Mouse (Mus musculus): Measurements from ENCODE around the gene Aspdh.

DNA sequence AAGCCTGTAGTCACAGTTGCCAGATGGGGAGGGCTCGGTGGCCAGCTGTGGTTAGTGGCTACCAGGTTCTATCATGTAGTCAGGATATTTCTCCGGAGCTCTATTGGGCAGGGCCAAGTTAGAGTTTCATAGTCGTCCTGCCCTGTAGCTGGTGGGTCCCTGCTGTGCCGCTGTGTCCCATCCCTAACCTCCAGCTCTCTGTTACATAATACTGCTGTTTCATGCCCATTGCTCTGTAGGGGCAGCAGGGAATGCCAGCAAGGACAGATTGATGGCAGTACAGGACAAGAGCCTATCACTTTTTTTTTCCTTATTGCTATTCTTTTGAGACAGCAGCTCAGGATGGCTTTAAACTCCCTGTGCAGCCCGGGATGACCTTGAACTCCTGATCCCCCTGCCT is 29.4 kb upstream of the Aspdh start:
- TF ChIP-seq CTCF (IDR thresholded peaks at IDR 0.05; ENCODE audit: borderline replicate concordance, extremely low read depth, insufficient read depth, insufficient read length) (no peak), POLR2A (IDR thresholded peaks at IDR 0.05; ENCODE audit: borderline replicate concordance, extremely low read depth, insufficient read depth, insufficient read length, poor library complexity, severe bottlenecking) (no peak)

Measured in brain, embryonic 14.5 days (tissue).